Mouse (Mus musculus) heart, postnatal 0 days (tissue): ENCODE measurements around the gene Arid4a. TPM values are rescaled to one million over a fixed set of nuclear protein-coding genes. Genes with fewer than 3 reads are reported as not detected.
A peak's percentile ranks its signal among the peaks of the same experiment; 100 is the strongest.

ENCODE experiments used
- ATAC-seq: fragments of 200-750 bp; cut with Nextera tagmentation; 2 replicates; pipeline ENCODE4 v1.8.0; 2017; ENCODE audit warnings: low read depth, moderate number of reproducible peaks, moderate library complexity; ENCODE audit not compliant: insufficient read depth
- DNase-seq: peaks from one replicate; pipeline ENCODE4 v3.0.0-alpha.2; 2016; ENCODE audit warnings: low spot score
- H3K27ac ChIP-seq: fragments of 300-500 bp; sonication (generic); 2 replicates; pipeline ENCODE4 v1.5.1; 2014; ENCODE audit warnings: low read depth, mild to moderate bottlenecking
- H3K27me3 ChIP-seq: fragments of 300-500 bp; sonication (generic); 2 replicates; pipeline ENCODE4 v1.6.1; 2014; ENCODE audit warnings: low read length, mixed read lengths; ENCODE audit not compliant: control insufficient read depth, insufficient read depth
- H3K36me3 ChIP-seq: fragments of 300-500 bp; sonication (generic); replicated peaks from 2 replicates; pipeline ENCODE4 v1.6.1; 2014; ENCODE audit warnings: low read length, mixed read lengths; ENCODE audit not compliant: control insufficient read depth, insufficient read depth
- H3K4me1 ChIP-seq: fragments of 300-500 bp; sonication (generic); 2 replicates; pipeline ENCODE4 v1.6.1; 2014; ENCODE audit warnings: antibody characterized with exemption; ENCODE audit not compliant: control insufficient read depth, insufficient read depth
- H3K4me2 ChIP-seq: fragments of 300-500 bp; sonication (generic); 2 replicates; pipeline ENCODE4 v1.6.1; 2014; ENCODE audit warnings: low read depth, mild to moderate bottlenecking, low read length, moderate library complexity
- H3K4me3 ChIP-seq: fragments of 300-500 bp; sonication (generic); 2 replicates; pipeline ENCODE4 v1.5.1; 2014; ENCODE audit warnings: low read depth, low read length
- H3K9ac ChIP-seq: fragments of 300-500 bp; sonication (generic); replicated peaks from 2 replicates; pipeline ENCODE4 v1.6.1; 2014; ENCODE audit warnings: low read depth, low read length, mixed read lengths
- H3K9me3 ChIP-seq: fragments of 300-500 bp; sonication (generic); replicated peaks from 2 replicates; pipeline ENCODE4 v1.6.1; 2016; ENCODE audit warnings: low read length; ENCODE audit not compliant: control insufficient read depth
- CTCF ChIP-seq: IDR thresholded peaks from 2 replicates; pipeline ENCODE4 v1.5.1; 2016; ENCODE audit warnings: antibody characterized with exemption, control low read depth, low read depth
- EP300 ChIP-seq: IDR thresholded peaks from 2 replicates; pipeline ENCODE4 v1.6.1; 2016; ENCODE audit warnings: antibody characterized with exemption, low read depth
- WGBS: fragments of 180-500 bp; shearing (Covaris S2); extraction: QIAGEN DNeasy Blood & Tissue Kit; methylation state at CpG from one replicate; pipeline ENCODE4 v1.1.7; 2014; 5-methylcytosine and 5-hydroxymethylcytosine counted together
- polyA plus RNA-seq: library from polyadenylated mRNA; unstranded; fragments of >200 nt; fragmentation: Nextera tagmentation; extraction: Ambion mirVana; gene quantifications from 2 replicates; pipeline ENCODE4 v1.2.1, GENCODE M21; 2015
- total RNA-seq: library from RNA; depleted of rRNA; stranded (reverse); fragments of >200 nt; gene quantifications from 2 replicates; pipeline ENCODE4 v1.2.3, GENCODE M21; 2014; ENCODE audit warnings: low replicate concordance

Gene Arid4a
- total and polyA plus RNA-seq, 2 experiments from 2014 or later: 6.9 to 18.1 TPM

DNA sequence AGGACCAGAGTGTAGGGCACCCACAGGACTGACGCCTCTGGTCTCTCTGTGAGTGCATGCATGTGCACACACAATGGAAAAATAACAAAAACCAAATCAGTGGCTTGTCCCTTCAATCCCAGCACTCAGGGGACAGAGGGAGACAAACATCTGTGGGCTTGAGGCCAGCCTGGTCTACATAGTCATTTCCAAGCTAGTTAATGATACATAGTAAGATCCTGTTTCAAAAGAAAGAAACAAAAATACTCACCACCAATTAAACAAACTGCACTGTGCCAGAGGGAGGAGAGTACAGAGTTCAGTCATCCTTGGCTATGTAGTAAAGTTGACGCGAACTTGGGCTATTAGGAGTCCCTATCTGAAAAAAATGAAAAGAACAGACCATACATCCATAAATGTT, 27.8 kb downstream of the Arid4a start:
- no peak for ATAC-seq
- TF ChIP-seq CTCF (no peak), EP300 (no peak)
- H3K4me1 ChIP-seq: peaks cover 8% of the 10 kb centered on the region; the same call in 1 of the 2 replicates
- no peak overlapping the region for H3K4me2 ChIP-seq
- H3K27ac ChIP-seq: no peak overlapping the region
- H3K27me3 ChIP-seq: no peaks in the 10 kb centered on the region
- H3K4me3 ChIP-seq: no peak overlapping the region
- no peak for DNase-seq
- H3K36me3 ChIP-seq: peaks cover 57% of the 10 kb centered on the region
- 90% methylated on average over 3 of the region's 3 CpGs for WGBS
- no peaks in the 10 kb centered on the region for H3K9me3 ChIP-seq
- H3K9ac ChIP-seq: no peak overlapping the region

DNA sequence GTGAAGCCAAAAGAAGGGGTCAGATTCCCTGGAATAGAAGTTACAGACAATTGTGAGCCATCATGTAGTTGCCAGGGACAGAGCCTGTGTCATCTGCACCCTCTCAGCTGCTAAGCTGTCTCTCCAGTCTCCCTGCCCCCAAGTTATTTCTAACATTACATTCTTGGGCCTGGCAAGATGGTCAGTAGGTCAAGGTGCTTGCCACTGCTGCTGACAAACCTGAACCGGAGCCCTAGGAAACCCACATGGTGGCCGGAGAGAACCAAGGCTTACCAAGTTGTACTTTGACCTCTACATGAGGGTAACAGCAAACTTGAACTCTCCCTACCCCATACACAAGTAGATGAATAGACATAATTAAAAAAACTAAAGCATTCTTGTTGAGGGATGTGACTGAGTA, 28.7 kb downstream of the Arid4a start:
- Histone ChIP-seq H3K4me1 (peaks cover 8% of the 10 kb centered on the region; the same call in 1 of the 2 replicates), H3K27me3 (no peaks in the 10 kb centered on the region), H3K4me3 (no peak overlapping the region), H3K36me3 (peaks cover 54% of the 10 kb centered on the region), H3K4me2 (no peak overlapping the region), H3K9ac (no peak overlapping the region), H3K27ac (no peak overlapping the region), H3K9me3 (no peaks in the 10 kb centered on the region)
- ATAC-seq (no peak), DNase-seq (no peak)
- TF ChIP-seq EP300 (no peak), CTCF (no peak)
- WGBS: 87% methylated on average over 2 of the region's 2 CpGs

DNA sequence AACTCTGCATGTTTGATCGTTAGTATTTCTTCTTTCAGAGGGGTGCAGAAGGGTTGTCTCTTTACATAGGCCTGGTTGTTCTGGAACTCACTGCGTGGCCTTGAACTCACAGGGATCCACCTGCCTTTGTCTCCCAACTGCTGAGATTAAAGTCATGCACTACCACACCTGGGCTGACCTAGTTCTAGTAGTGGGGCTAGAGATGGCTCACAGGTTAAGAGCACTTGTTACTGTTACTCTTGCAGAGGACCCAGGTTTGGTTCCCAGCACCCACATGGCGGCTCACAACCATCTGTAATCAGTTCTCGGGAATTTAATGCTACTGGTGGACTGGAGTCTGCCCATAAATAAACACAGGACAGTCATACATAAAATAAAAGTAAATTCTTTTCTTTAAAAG, 30.7 kb downstream of the Arid4a start:
- ATAC-seq (no peak), DNase-seq (no peak)
- H3K36me3 ChIP-seq: peaks cover 47% of the 10 kb centered on the region
- H3K27me3 ChIP-seq: no peaks in the 10 kb centered on the region
- H3K4me1 ChIP-seq: peaks cover 8% of the 10 kb centered on the region; the same call in 1 of the 2 replicates
- no peak overlapping the region for H3K9ac ChIP-seq
- TF ChIP-seq EP300 (no peak), CTCF (no peak)
- no peak overlapping the region for H3K4me2 ChIP-seq
- 97% methylated on average over 4 of the region's 4 CpGs for WGBS
- no peak overlapping the region for H3K4me3 ChIP-seq
- H3K9me3 ChIP-seq: no peaks in the 10 kb centered on the region
- no peak overlapping the region for H3K27ac ChIP-seq

DNA sequence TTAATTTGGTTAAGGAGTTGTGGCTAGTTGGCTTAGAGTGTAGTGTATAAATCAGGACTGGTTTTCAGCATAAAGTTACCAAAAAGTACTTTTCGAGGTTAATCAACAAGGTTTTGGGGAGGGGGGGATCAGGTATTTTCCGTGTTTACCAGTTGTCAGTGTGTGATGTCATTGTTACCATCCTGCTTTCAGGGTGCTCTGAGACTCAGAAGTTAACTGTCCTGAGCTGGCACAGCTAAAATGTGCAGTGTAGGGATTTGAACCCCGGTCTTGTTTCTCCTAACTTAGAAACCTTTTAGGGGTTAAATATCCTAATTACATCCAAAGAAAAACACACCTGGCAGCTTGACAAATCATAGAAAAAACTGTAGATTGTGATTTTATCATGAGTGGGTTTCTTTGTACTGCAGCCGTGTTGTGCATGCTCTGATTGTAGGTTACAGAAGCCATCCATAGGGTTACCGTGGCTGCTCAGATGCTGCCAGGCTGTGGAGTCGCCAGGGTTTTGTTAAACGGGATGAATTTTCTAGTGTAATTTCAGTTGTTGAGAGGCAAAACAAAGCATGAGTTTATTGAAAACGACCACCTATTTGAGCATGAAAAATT, 31.8 kb downstream of the Arid4a start:
- 61% methylated on average over 8 of the region's 8 CpGs for WGBS
- DNase-seq (no peak), ATAC-seq (no peak)
- H3K27ac ChIP-seq: peak overlapping the region; percentile 64
- H3K27me3 ChIP-seq: no peaks in the 10 kb centered on the region
- peaks cover 37% of the 10 kb centered on the region for H3K36me3 ChIP-seq
- H3K4me2 ChIP-seq: peak overlapping the region; percentile 49
- peak overlapping the region; percentile 24 for H3K4me3 ChIP-seq
- peak overlapping the region; percentile 8; the same call in 1 of the 2 replicates for H3K9ac ChIP-seq
- H3K9me3 ChIP-seq: no peaks in the 10 kb centered on the region
- H3K4me1 ChIP-seq: peaks cover 14% of the 10 kb centered on the region; the same call in 1 of the 2 replicates
- TF ChIP-seq EP300 (no peak), CTCF (no peak)

DNA sequence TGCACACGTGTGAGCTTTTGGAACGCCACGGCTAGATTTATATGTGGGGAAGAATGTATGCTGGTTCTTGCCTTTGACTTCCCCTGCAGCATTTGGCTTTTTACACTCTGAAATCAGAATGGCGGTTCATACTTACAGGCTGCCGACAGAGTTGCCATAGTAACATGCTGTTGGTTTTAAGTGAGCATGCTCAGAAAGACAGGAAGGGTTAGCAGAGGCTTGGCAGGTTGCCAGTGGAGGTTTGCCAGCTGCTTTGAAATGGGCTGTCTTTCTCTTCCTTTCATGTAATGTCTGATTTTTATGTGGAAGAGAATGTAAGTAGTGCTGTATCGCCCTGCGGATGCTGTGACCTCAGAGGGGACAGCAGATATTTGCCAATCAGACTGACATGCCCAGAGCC, 32.3 kb downstream of the Arid4a start:
- no peak for TF ChIP-seq CTCF
- no peak for TF ChIP-seq EP300
- Histone ChIP-seq H3K4me3 (peak overlapping the region; percentile 24), H3K9me3 (no peaks in the 10 kb centered on the region), H3K9ac (peak overlapping the region; percentile 8; the same call in 1 of the 2 replicates), H3K27me3 (no peaks in the 10 kb centered on the region), H3K36me3 (peaks cover 34% of the 10 kb centered on the region), H3K4me1 (peaks cover 19% of the 10 kb centered on the region; the same call in 1 of the 2 replicates), H3K27ac (peak overlapping the region; percentile 64), H3K4me2 (peak overlapping the region; percentile 49)
- peak; percentile 95 for DNase-seq
- WGBS: 20% methylated on average over 7 of the region's 7 CpGs
- peak; percentile 83 for ATAC-seq

DNA sequence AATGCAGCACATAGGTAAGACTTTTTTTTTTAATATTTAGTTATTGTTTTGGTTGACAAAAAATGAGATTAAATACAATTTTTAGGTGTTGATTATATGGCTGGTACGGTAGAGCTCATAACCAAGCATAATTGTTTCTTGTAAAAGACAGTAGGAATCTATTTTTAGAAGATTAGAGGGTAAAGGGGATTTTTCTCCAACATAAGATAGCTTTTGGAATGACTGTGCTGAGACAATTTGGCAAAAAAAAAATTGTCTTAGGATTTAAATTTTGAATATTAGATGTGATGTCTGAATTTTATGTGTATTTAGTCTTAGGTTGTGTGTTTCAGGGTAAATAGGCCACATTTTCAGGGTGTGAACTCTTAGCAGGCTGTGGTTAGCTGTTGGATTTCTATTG, 32.8 kb downstream of the Arid4a start:
- TF ChIP-seq CTCF (no peak), EP300 (no peak)
- H3K4me3 ChIP-seq: peak overlapping the region; percentile 24
- no peaks in the 10 kb centered on the region for H3K9me3 ChIP-seq
- peaks cover 31% of the 10 kb centered on the region for H3K36me3 ChIP-seq
- WGBS: 21% methylated on average over 1 of the region's 1 CpGs
- H3K27ac ChIP-seq: peak overlapping the region; percentile 64; the same call in 1 of the 2 replicates
- ATAC-seq (no peak), DNase-seq (no peak)
- H3K9ac ChIP-seq: no peak overlapping the region
- H3K27me3 ChIP-seq: no peaks in the 10 kb centered on the region
- H3K4me1 ChIP-seq: peaks cover 19% of the 10 kb centered on the region; the same call in 1 of the 2 replicates
- H3K4me2 ChIP-seq: peak overlapping the region; percentile 49
